Mouse (Mus musculus) CD4-positive, CD25-positive, alpha-beta regulatory T cell, adult 2 months (primary cell): Measurements from ENCODE around the gene Dnajc6.

Source experiments
- DNase-seq: peaks from one replicate; pipeline ENCODE4 v3.0.0-alpha.2; 2012; ENCODE audit warnings: low read depth, low spot score

Dnajc6 gene

DNA sequence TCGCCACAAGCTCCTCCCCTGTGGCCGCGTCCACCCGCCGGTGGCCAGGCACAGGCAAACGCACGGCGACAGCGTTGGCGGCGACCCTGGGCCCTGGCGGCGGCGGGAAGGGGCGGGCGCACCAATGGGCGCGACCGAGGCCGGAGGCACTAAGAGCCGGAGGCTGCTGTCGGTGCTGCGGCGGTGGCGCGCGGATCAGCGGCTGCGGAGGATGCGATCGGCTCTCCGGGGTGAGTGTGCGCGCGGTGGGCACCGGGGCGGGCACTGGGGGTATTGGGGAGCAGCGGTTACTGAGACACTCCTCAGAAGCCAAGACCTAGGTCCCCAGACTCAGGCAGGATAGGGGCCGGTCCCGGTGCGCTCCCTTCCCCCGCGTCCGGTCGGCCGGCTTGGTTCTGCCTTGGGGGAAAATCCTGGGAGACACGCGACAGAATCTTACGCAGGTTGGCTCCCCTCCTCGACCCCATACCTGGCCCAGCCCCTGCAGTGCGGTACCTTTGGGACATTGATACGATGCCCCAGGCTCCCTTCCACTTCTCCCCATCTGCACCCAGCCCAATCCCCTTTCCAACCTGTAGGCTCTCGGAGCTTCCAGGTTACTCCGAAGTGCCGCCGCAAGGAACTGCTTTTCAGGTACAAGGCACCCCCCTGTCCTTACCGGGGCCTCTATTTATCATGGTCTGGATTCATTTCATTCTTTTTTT, at the start of gene Dnajc6:
Dnajc6 (plus strand) TSS at position 115 of the 704 bp plus-strand sequence.
- peak; percentile 45 for DNase-seq

DNA sequence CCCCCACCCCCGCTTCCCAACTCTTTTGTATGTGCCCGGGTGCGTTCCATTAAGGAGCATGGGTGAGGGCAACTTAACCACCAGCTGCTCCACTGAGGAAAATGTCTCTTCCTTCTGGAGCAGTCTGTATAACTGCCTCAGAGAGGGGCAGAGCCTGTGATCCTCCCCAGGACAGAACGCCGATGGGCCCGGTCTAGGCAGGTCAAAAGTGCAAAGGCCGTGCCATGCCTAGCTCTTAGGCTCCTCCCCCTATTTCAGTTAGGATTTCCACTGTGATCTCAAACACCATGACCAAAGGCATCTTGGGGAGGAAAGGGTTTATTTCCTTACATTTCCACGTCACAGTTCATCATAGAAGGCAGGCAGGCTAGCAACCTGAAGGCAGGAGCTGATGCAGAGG, 47.7 kb upstream of the Dnajc6 start:
- no peak for DNase-seq

DNA sequence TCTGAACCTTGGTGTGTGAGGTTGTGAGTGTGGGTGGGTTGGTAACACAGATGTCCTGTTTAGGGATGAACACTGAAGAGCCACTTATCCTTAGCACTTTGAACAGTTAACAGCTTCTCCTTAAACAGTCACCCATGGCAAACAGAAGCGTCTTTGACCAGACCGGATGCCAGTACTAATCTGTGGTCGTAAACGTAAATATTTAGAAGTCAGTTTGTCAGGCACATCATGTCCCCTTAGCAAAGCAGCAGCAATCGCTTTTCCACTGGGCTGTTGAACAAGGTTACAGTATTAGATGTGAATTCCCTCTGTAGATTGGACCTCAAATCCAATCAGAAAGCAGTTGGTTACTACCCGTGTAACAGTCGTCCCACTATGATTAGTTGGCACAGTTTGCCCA, 47.1 kb upstream of the Dnajc6 start:
- no peak for DNase-seq

DNA sequence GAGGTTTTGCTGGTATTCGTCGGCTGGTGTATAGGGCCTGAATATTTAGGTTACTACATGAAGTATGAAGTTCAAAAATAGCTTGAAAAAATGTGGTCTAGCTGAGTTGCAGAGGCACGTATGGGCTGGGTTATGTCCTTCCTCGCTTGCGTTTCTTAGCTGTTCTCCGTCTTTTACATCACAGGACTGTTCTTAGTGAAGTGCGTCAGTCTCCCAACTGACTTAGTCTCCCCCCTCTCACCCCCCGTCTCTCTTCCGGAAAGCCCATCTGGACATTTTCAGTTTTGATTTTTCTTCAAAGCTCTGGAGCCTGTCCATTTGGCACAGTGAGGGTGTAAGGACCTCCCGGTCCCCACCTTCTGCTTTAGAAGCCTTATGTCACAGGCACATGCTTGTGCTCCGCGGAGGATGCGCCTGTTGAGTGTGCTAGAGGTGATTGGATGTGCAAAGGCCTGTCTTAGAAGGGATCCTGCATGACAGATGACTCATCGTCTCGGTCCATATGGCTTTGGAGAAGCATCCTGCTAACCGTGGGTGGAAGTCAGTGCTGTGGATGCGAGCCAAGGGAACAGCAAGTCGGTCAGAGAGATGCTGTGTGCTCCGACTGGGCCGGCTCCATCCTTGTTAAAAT, 46.2 kb upstream of the Dnajc6 start:
- DNase-seq, result no peak

DNA sequence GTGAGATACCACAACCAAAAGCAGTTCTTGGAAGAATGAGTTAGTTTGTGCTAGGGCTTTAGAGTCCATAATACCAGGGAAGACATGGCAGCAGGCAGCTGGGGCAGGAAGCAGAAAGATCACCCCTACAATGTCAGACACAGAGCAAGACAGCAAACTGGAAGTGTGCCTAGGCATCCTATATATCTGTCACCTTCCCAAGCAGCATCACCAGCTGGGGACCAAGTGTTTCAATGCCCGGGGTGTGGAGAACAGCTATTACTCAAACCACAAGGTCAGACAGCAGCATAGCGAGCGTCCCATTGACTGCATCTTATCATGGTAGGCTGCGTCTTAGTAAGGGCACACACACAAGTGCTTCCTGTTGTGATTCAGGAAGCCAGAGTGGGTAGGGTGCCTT, 45.4 kb upstream of the Dnajc6 start:
- no peak for DNase-seq

DNA sequence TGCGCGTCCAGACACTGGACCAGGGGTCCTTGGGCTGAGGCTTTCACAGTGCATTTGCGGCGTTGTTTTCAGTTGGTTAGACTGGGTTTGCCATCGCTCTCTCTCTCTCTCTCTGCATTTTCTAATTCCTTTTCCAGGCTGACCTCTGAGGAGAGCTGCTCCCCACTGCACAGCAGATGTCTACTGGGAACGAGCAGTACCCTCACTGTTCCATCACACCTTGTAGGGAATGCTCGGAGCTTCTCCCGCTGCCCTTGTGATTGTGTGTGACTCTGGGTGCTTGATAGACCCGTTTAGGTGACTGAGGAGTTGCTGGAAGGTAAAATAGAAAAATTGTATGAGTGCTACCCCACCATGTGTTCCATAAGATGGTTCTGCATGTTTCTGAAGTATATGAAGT, 43.6 kb upstream of the Dnajc6 start:
- no peak for DNase-seq

DNA sequence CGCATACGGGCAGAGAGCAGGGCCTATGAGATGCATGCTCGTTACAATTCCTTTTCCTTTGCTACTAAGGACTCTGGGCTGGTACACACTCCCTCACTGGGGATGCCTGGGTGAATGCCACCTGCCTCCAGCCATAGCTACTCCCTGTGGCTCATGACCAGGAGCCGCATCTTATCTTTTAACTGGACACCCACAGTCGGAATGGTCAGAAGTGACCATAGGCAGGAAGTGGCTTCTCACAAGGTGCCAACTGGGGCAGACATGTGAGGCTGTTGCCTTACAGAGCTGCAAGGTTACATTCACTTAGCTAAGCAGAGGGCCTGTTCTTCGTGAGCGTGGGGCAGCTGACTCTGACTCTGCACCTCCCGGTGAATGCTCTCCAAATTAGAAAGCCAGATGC, 39.3 kb upstream of the Dnajc6 start:
- DNase-seq, result no peak

DNA sequence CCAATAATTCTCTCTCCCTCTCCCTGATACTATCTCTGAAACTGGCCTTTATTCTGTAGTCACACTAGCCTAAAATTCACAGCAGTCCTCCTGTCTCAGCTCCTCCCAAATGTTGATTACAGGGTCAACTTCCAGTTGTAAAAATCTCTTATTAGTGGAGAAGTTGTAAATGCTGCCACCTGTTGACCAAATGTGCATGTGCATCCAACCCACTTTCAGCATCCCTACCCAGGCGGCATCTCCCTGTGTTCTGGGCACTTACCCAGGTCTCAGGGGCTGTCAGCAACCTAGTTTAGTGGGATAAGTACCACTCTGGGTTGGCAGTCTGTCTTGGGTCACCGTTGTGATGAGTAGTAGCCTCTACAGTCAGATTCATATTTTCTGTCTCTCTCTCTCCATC, 38.1 kb upstream of the Dnajc6 start:
- peak; percentile 72 for DNase-seq

DNA sequence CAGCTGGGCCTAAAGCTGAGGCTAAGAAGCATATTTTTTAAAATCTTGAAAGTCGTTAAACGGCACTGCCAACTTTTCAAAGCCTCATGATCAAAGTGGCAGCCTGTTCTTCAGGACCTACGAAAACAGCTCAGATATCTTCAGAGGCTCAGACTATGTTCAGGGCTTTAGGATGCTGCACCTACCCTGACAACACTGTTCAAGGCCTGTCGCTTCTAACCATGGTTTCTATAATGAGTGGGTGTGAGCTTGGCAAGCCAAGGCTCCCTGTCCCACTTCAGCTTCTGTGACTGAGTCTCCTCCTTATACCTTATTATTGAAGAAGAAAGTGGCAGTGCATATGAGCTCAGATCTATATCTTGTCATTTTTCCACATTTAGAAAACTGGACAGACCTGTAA, 37.1 kb upstream of the Dnajc6 start:
- DNase-seq, result no peak

DNA sequence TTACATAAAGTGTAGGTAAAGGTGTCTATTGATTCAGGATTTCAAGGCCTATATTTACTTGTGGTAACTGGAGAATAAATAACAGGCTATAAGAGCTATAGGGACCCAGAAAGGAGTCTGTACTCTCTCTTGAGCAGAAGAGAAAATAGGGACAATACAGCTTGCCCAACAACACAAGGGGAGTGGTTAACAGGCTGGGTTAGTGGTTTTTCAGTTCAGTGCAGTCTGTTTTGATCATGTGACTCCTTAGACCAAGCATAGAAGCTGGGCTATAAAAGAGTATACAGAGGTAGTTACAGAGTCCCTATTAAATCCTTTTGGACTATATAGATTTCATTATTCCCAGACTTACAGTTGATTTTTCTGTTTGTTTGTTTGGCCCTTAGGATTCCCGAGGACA, 36.3 kb upstream of the Dnajc6 start:
- DNase-seq, result no peak

DNA sequence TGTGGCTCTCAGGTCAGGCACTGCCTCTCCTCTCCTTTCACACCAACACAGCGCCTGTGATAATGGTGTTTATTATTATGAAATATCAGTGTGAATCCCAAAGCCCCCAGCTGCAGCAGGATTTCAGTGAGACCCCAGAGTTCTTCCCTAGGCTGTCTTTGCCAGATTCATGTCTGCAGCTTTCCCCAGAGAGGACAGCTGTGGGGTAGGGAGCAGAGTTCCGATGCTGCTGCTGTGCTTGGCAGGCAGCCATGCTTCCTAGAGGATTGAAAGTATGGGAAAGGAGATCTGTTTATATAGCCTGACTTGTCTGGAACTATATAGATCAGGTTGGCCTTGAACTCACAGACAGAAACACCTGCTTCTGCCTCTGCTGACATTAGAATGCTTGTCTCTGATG, 34.4 kb upstream of the Dnajc6 start:
- DNase-seq, result no peak

DNA sequence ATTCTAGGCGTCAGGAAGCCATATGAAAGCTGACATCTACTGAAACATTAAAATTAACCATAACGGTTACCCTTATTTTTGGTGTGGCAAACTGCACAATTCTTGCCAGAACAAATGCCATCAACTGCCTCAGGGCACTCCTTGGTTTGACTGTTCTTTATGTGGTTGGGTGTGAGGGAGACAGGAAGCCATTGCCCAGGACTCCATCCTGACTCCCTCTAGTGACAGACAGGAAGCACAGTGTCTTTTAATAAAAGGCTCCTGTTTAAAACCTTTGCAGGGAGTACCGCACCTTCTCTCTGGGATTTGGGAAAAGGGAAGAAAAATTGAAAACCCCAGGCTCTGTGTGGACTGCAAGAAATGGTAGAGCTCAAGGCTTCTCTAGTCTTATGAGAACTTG, 30.2 kb upstream of the Dnajc6 start:
- DNase-seq, result no peak

DNA sequence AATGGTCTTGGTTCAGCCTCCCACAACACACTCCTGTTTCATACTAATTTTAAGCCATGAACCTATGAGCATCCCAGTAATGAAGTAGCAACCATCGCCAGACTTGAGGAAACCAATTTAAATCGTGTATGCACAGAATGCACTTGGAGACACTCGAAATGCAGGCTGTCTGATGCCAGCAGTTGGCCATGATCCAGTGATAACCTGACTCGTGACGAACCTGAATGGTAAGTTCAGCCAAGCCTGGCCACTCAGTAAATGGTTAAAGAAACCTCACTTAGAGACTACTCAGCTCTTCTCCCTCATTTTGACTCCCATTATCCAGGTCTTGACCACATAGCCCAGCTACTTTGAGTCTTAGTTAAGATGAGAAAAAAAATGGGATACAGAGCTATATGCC, 27.2 kb upstream of the Dnajc6 start:
- no peak for DNase-seq

DNA sequence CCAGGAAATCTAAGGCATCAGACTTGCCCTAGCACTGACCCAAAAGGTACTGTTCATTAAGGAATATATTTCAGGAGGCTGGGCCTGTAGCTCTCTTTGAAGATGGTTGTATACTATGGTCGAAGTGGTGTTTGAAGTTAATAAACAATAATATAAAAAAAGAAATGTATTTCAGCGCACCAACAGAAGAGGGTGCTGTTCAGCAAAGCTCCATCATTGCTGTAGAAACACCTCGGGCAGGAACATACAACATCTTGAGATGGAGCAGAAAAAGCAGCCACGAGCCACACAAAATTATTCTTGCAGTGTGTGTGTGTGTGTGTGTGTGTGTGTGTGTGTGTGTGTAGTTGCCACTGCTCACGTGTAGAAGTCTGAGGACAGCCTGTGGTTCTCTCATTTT, 25.9 kb upstream of the Dnajc6 start:
- peak; percentile 54 for DNase-seq

DNA sequence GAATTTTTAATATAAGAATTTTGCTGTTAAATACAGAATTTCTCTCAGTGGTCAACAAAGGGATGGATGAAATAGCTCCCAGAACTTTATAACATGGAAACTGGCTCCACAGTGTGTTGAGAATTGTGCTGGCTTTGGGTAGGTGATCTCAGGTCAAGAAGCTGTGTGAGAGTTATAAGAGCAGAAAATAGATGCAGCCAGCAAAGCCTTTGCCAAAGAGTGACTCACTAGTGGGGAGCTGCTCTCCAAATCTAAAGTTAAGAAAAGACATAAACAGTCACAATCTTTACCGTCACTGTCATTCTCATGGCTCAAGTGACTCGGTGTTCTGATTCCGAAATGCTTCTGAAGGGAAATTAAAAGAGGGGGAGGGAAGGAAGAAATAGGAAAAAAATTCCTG, 23.7 kb upstream of the Dnajc6 start:
- DNase-seq, result no peak

DNA sequence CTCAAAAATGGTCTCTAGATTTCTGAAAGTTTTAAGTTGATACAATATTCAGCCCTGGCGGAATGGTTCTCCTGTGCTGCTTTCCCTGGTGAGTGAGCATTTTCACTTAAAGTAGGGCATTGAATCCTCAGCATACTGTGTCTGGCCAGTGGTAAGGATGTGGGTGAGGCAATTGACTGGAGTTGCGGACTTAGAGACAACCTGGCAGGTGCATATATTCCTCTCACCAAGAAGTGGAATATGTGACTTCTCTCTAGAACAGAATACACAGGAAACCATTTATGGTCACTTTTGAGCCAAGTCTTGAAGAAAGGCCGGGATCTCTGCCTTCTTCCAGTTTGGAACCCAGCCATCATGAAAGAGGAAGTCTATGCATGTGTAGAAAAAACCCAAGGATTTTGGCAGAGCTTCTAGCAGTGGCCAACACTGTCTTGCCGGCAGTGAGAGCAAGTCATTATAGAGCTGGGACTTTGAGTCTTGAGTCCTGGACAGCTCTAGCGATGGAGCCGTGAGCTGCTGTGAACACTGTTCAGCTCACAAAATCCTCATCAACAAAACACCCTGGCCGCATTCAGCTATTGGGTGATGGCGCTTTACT, 6.0 kb upstream of the Dnajc6 start:
- no peak for DNase-seq

DNA sequence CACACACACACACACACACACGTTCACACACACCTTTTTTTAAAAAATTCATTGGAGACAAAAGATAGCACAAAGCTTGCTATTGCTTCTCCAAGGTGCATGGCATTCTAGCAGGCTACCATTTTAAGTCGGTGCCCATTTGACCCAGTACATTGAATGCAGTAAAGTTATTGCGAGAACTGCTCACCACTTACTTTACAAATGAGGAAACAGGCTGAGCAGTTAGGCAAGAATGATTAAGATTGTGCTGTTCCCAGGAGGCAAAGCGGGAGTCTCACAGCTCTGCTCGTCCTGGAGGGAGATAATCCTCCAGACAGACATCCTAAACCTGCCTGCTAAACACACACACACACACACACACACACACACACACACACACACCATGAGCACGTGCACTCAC, 4.7 kb upstream of the Dnajc6 start:
- no peak for DNase-seq

DNA sequence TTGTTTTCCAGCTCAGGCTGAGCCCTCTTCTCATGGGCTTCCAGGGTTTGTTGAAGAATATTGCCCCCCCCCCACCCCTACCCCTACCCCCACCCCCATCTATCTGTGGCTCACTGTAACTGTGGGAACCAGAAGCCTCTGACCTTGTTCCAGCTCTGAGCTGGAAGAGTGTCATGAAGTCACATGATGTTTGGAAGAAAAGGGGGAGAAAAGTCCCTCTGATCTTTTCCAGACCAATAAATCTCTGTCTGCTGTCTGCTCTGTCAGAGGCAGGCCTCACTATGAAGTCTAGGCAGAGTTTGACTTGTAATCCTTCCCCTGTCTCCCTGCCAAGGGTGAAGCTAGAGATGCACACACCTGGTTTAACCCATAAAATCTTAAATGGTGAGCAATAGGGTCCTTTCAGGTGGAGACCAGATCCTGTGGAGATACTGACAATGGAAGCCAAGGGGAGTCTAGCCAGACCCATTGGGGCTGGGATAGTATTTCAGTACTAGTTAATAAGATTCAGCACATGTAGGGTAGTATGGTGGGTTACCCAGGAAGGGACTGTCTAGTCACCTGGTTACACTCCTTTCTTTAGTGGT, 2.7 kb upstream of the Dnajc6 start:
- DNase-seq, result no peak

DNA sequence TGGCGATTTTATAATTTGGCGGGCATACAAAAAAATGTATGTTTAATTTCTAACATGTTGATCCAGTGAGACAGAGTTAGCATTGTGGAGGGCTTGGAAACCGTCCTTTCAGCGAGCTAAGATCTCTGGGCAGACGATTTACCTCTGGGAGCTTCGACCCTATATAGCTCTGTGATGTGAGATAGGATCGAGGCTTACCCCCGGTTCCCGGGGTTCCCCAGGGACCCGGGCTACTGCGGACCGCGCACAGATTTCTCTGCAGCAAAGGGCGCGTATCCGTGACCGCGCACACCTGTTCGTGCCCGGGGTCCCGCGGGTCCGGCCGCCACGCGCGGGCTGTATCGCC, 287 bp upstream of the Dnajc6 start:
- DNase-seq, result no peak

DNA sequence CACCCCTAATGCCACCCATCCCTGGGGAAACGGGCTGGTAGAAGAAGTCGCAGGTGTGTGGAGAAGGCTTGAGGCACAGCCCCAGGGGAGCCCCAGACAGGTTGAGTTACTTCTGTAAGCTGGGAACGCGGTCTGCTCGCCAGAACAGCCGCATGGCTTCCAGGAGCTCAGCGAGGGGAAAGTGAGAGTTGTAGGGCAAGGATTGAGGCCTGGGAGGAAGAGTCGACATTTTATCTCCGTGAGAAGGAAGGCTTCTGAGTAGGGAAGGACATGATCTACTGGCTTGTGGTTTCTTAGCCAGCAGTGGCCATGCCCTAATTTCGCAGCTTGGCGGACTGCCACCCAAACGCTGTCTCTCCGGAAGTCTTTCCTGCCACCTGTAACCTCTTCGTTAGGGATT, 888 bp downstream of the Dnajc6 start:
- no peak for DNase-seq

DNA sequence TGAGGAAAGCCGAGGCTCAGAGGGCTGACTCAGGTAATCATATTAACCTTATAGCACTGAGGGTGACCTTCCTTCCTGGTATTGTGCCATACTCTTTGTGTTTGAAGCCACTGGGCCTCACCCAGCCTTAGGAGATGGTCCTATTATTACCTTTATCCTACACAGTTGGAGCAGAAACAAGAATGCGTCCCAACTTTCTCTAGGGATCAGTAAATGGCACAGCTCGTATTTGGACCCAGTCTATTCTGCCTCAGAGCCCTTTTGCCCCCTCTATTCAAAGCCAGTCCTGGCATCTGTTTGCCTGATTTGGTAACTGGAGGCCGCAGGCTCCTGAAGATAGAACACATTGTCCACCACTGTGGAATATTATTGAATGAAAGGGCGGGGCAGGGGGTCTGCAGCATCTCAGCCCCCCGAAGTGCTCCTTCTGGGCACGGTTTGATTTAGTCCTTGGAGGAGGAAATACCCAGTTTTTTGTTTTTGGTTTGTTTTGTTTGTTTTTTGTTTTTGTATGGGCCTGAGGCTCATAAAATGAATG, 8.1 kb downstream of the Dnajc6 start:
- DNase-seq, result no peak

DNA sequence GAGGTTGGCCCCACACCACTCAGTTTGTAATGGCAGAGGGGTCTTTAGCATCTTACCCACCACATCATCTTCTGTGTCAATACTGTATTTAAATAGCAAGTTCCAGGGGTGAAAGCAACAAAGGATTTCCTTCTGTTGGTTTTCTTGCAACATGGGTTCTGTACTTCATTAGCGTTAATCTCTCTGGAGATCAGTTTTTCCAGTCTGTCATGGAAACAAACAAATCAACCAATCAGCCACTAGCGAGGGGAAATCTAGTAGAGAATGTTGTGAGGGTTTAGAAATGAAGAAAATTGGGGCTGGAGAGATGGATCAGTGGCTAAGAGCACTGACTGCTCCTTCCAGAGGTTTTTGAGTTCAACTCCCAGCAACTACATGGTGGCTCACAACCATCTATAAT, 9.5 kb downstream of the Dnajc6 start:
- no peak for DNase-seq

DNA sequence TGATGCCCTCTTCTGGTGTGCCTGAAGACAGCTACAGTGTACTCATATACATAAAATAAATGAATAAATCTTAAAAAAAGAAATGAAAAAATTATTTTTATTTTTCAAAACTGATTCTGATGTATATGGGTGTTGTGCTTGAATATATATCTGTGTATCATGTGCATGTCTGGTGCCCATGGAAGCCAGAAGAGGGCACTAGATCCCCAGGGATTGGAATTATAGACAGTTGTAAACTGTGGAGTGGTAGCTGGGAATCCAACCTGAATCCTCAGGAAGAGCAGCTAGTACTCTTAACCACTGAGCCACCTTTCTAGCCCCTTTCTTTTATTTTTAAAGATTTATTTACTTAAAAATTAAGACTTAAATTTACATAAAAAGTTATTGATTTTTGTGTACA, 9.9 kb downstream of the Dnajc6 start:
- no peak for DNase-seq
